Mouse (Mus musculus) urinary bladder, postnatal 25 days (tissue): Measurements from ENCODE around the gene Foxd3.
"Not testable (repeated sequence)": the region's sequence is repeated elsewhere in the genome, so short reads cannot be mapped to it uniquely, and the experiment has no call there.

Experiments used
- DNase-seq: peaks from one replicate; pipeline ENCODE4 v3.0.0; 2022; ENCODE audit warnings: low spot score

The Foxd3 gene

GRCm38 (mm10) chr4:99655937-99656604, at the start of gene Foxd3:
Gene Foxd3 (plus strand): TSS chr4:99656299.
- no peak for DNase-seq

GRCm38 (mm10) chr4:99612156-99612555, 43.9 kb upstream of the Foxd3 start:
- no peak for DNase-seq

- no peak for DNase-seq
These were observed 43.3 kb upstream of the Foxd3 start for GRCm38 (mm10) chr4:99612609-99613350.

GRCm38 (mm10) chr4:99626047-99626844, 29.9 kb upstream of the Foxd3 start:
- no peak for DNase-seq

- DNase-seq = no peak
These were observed 29.0 kb upstream of the Foxd3 start for GRCm38 (mm10) chr4:99627057-99627456.

- DNase-seq = no peak
These were observed 20.1 kb upstream of the Foxd3 start for GRCm38 (mm10) chr4:99636038-99636437.

- DNase-seq = no peak
These were observed 19.4 kb upstream of the Foxd3 start for GRCm38 (mm10) chr4:99636711-99637110.

- DNase-seq = not testable (repeated sequence)
These were observed 15.5 kb upstream of the Foxd3 start for GRCm38 (mm10) chr4:99640619-99641018.

- DNase-seq = no peak
These were observed 14.2 kb upstream of the Foxd3 start for GRCm38 (mm10) chr4:99641920-99642319.

- DNase-seq = no peak
These were observed 10.5 kb upstream of the Foxd3 start for GRCm38 (mm10) chr4:99645560-99645959.

GRCm38 (mm10) chr4:99650088-99650944, 5.8 kb upstream of the Foxd3 start:
- no peak for DNase-seq

GRCm38 (mm10) chr4:99650945-99651690, 5.0 kb upstream of the Foxd3 start:
- DNase-seq = no peak

- DNase-seq = no peak
These were observed 4.2 kb upstream of the Foxd3 start for GRCm38 (mm10) chr4:99651823-99652450.

- DNase-seq = no peak
These were observed 3.4 kb upstream of the Foxd3 start for GRCm38 (mm10) chr4:99652576-99653210.

- DNase-seq = no peak
These were observed 2.9 kb upstream of the Foxd3 start for GRCm38 (mm10) chr4:99653216-99653607.

GRCm38 (mm10) chr4:99653608-99654221, 2.4 kb upstream of the Foxd3 start:
- DNase-seq = no peak

- DNase-seq = no peak
These were observed 1.3 kb upstream of the Foxd3 start for GRCm38 (mm10) chr4:99654621-99655296.

- DNase-seq = no peak
These were observed 718 bp downstream of the Foxd3 start for GRCm38 (mm10) chr4:99656605-99657429.
